Mouse (Mus musculus) A20 (cell line): ENCODE measurements at regions not wholly inside any gene's neighbourhood (a gene's known extent, or its start where the extent isn't known, plus 50 kb on each side); places are given as distances from the start of the nearest gene placed in this dataset.

Experiments
- DNase-seq: peaks from one replicate; pipeline ENCODE4 v3.0.0-alpha.2; 2011; ENCODE audit warnings: low read depth, low spot score

- no peak for DNase-seq
Observed at GRCm38 (mm10) chr14:24731872-24732525, 245.1 kb downstream of the Rps24 start.

DNA sequence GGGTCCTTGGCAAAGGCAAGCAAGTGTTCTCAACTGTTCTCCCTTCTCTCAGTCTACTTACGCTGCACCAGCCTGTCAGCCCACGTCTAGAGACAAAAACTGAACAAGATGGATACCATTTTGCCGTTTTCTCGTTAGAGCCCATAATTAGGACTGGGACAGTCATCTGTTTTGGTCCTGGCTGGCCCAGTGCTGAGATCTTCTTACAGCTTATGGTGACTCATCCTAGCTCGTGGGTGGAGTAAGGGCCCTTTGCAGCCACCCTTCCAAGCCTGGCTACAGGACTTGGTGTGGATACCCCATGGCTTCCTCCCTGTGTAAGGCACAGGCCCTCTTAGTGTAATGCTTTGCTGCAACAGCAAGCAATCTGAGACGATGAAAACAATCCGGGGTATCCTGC is 246.4 kb downstream of the Rps24 start:
- no peak for DNase-seq

DNA sequence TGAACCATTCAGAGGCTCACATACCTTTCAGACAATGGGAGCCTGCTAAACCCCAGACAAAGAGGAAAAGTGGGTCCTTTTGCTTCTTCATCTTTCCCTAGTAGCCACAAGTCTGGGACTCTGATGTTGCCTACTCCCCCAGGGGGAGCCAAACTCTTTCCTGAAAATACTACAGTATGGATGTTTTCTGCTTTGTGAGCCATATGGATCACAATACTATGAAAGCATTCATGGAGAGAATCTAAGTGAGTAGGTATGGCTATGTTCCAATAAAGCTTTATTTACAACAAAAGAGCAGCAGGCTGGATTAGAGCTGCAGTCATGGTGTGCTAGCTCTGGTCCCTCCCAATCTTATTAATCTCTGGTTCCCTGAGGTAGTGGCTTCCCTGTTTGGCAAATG is 251.9 kb downstream of the Rps24 start:
- no peak for DNase-seq

DNA sequence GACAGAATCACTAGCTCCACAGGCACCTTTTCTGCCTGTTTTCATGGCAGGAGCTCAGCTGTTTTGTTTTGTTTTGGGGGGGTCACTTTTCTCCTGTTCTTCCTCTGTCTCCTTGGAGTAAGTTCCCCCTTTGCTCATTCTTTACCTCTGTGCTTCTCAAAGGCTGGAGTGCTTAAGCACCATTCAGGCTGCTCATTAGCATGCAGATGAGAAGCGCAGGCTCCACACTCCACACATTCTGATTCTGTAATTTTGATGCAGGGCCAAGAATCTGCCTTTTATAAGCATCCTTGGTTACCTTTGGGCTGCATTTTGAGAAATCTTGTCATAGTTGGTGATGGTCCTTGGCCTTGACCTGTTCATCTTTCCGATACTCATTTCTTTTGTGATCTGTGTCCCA is 257.5 kb downstream of the Rps24 start:
- no peak for DNase-seq

DNA sequence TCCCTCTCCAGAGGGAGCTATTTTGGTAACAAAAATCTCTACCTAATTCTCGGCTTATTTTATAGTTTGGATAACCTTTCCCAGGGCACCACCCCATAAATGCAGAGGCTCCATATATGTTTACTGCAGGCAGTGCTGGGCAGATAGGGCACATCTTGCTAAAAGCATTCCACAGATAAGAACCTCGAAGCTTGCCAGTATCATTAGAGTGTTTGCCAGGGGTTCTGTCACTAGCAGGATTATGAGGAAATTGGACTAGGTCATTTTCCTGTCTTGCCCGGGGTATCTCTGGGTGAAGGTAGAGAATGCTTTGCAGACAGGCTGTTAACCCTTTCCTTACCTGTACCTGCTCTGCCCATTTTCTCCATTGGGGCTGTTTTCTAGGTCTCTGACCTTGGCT is 258.8 kb downstream of the Rps24 start:
- DNase-seq: no peak

- no peak for DNase-seq
Observed at GRCm38 (mm10) chr14:24747471-24747795, 260.5 kb downstream of the Rps24 start.

GRCm38 (mm10) chr14:24747796-24748496 is 261.0 kb downstream of the Rps24 start:
- DNase-seq: no peak

GRCm38 (mm10) chr14:24748497-24748862 is 261.6 kb downstream of the Rps24 start:
- DNase-seq: no peak

GRCm38 (mm10) chr14:24749313-24749712 is 262.4 kb downstream of the Rps24 start:
- DNase-seq: no peak

- no peak for DNase-seq
Observed at GRCm38 (mm10) chr14:24751227-24751626, 264.3 kb downstream of the Rps24 start.

- no peak for DNase-seq
Observed at GRCm38 (mm10) chr14:24754753-24755152, 267.8 kb downstream of the Rps24 start.

- DNase-seq: no peak
Observed at GRCm38 (mm10) chr14:24755426-24756117, 268.6 kb downstream of the Rps24 start.

DNA sequence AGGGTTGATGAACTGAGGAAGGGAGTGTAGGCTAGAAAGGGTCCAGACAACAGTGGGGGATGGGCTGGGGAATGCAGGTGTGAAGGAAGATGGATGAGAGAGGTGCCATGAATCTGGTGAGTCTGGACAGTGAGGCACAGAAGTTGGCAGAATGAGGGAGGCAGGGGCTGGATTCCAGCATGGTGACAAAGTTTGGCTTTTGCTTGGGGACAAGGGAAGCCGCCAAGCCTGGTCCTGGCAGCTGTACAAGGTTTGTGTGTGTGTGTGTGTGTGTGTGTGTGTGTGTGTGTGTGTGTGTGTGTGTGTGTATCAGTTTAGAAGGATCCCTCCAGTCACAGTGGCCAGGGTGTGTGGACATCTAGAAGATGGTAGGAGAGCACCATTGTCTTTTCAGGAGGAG is 270.4 kb downstream of the Rps24 start:
- DNase-seq: no peak

- DNase-seq: no peak
Observed at GRCm38 (mm10) chr14:24757843-24758242, 270.9 kb downstream of the Rps24 start.

DNA sequence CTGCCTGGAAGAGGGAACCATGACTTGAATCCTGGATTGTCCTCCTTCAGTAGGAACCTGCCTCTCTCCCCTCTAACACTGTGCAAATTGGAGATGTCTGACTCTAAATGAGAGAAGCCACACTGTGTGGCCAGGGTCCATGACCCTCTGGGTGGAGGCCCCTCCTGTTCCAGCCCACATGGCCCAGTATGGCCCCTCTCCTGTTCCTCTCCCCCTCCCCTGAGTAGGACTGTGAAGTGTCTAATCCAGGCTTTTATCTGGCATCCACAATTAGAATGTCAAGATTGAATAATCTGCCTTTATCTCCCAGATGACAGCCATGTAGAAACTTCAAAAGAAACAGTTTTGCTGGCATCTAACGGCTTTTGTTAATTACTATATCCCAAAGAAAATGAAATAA is 274.0 kb downstream of the Rps24 start:
- DNase-seq: no peak

GRCm38 (mm10) chr14:24762468-24763274 is 275.7 kb downstream of the Rps24 start:
- DNase-seq: no peak

GRCm38 (mm10) chr14:24763275-24763812 is 276.4 kb downstream of the Rps24 start:
- DNase-seq: no peak

GRCm38 (mm10) chr14:24763845-24764244 is 276.9 kb downstream of the Rps24 start:
- no peak for DNase-seq

DNA sequence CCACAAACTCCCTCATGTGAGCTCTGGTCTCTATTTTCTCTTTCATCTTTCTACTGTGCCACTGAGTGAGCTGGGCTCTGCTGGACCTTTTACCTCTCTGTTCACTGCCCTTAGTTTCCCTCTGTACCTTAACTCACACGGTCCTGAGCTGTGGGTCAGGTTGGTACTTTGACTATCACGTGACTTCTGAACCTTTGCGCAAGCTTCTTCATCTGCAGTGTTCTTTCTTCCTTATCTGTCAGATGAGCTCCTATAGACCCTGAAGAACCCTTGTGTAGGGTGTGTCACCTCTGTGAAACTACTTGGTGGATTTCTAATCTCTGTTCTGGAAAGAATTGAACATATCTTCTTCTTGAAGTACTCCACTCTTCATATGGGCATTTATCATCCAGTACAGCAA is 279.3 kb downstream of the Rps24 start:
- DNase-seq: no peak

DNA sequence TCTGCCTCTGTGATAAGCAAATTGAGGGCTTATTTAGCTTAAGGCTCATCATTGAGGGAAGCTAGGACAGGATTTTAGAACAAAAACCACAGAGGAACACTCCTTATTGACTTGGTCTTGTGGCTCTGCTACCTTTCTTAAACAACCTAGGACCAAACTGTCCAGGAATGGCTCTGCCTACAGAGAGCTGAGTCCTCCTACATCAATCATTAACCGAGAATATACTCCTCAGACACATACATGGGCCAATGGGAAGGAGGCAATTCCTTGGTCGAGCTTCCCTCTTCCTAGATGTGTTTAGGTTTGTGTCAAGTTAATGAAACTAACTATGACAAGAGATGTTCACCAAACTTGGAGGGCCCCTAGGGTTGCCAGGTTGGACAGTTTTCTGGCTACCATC is 279.8 kb downstream of the Rps24 start:
- DNase-seq: no peak

DNA sequence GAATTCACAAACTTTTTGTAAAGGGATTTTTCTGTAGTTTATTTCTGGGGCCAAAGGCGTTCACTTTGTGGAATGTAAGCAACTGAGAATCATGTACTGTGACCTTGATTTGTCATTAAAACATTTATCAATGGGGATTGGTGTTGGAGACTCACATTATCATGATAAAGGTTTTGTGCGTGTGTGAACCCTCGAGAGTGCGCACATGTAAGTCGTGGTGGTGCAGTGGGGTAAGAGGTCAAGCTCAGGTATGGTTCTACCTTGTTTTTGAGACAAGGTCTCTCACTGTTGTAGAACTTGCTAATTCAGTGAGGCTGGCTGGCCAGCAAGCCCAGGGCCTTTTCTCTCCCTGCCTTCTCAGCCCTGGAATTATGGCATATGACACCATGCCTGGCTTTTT is 280.4 kb downstream of the Rps24 start:
- DNase-seq: no peak

DNA sequence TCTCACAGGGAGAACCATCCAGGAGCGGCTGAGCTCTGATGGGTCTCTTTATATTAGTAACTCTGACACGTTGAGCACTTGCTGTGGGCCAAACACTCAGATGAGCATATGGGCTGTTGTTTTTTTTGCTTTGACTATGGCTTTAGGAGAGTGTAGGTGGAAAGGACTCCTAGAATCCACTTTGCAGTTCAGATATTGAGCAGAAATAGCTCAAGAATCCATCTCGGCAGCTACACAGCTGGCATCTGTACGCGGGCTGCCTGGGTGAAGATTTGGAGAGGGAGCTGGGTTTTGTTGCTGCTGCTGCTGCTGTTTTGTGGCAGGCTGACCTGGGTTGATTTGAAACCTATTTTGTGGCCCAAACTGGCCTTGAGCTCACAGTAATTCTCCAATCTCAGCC is 281.0 kb downstream of the Rps24 start:
- no peak for DNase-seq
